Mouse (Mus musculus) forebrain, postnatal 0 days (tissue): Measurements from ENCODE around the gene Trub1. TPM values are rescaled to one million over a fixed set of nuclear protein-coding genes. Genes with fewer than 3 reads are reported as not detected.

ENCODE experiments used
- ATAC-seq: fragments of 200-750 bp; cut with Nextera tagmentation; 2 replicates; pipeline ENCODE4 v1.8.0; 2017; ENCODE audit warnings: mild to moderate bottlenecking, moderate library complexity
- DNase-seq: peaks from one replicate; pipeline ENCODE4 v3.0.0-alpha.2; 2015
- H3K27ac ChIP-seq: fragments of 300-500 bp; sonication (generic); 2 replicates; pipeline ENCODE4 v1.5.1; 2014; ENCODE audit warnings: low read depth, mild to moderate bottlenecking, antibody characterized with exemption, low read length, moderate library complexity, mixed read lengths
- H3K27me3 ChIP-seq: fragments of 300-500 bp; sonication (generic); 2 replicates; pipeline ENCODE4 v1.6.1; 2014; ENCODE audit warnings: mild to moderate bottlenecking, low read length, mixed read lengths; ENCODE audit not compliant: insufficient read depth
- H3K36me3 ChIP-seq: fragments of 300-500 bp; sonication (generic); 2 replicates; pipeline ENCODE4 v1.6.1; 2014; ENCODE audit warnings: mild to moderate bottlenecking, moderate library complexity; ENCODE audit not compliant: insufficient read depth
- H3K4me1 ChIP-seq: fragments of 300-500 bp; sonication (generic); 2 replicates; pipeline ENCODE4 v1.6.1; 2014; ENCODE audit warnings: antibody characterized with exemption; ENCODE audit not compliant: insufficient read depth
- H3K4me2 ChIP-seq: fragments of 300-500 bp; sonication (generic); 2 replicates; pipeline ENCODE4 v1.6.1; 2014; ENCODE audit warnings: low read depth, mild to moderate bottlenecking, moderate library complexity
- H3K4me3 ChIP-seq: fragments of 300-500 bp; sonication (generic); 2 replicates; pipeline ENCODE4 v1.5.1; 2014; ENCODE audit warnings: low read depth, low read length, mixed read lengths
- H3K9ac ChIP-seq: fragments of 300-500 bp; sonication (generic); 2 replicates; pipeline ENCODE4 v1.6.1; 2014; ENCODE audit warnings: mild to moderate bottlenecking
- H3K9me3 ChIP-seq: fragments of 300-500 bp; sonication (generic); 2 replicates; pipeline ENCODE4 v1.6.1; 2016; ENCODE audit warnings: low read length
- CTCF ChIP-seq: sonication (generic); IDR thresholded peaks from 2 replicates; pipeline ENCODE4 v1.5.1; 2016; ENCODE audit warnings: antibody characterized with exemption, control low read depth, low read depth
- WGBS: fragments of 180-500 bp; shearing (Covaris S2); extraction: QIAGEN DNeasy Blood & Tissue Kit; methylation state at CpG from one replicate; pipeline ENCODE4 v1.1.7; 2014; 5-methylcytosine and 5-hydroxymethylcytosine counted together
- polyA plus RNA-seq: library from polyadenylated mRNA; unstranded; fragments of >200 nt; fragmentation: Nextera tagmentation; extraction: Ambion mirVana; gene quantifications from 2 replicates; pipeline ENCODE4 v1.2.1, GENCODE M21; 2015
- total RNA-seq: library from RNA; depleted of rRNA; stranded (reverse); fragments of >200 nt; gene quantifications from 2 replicates; pipeline ENCODE4 v1.2.3, GENCODE M21; 2014; rRNA removed

Trub1 gene
- total RNA-seq (26.1 and 27.7 TPM in 2 replicates), polyA plus RNA-seq (17.2 and 21.5 TPM in 2 replicates)

- no peaks in the 10 kb centered on the region for H3K27me3 ChIP-seq
- ATAC-seq = peak; percentile 100
- H3K9me3 ChIP-seq = no peaks in the 10 kb centered on the region
- DNase-seq = peak; percentile 91
- peak within 1 kb of the TSS; percentile 77 for H3K9ac ChIP-seq
- no peaks in the 10 kb centered on the region for H3K36me3 ChIP-seq
- H3K4me2 ChIP-seq = peak within 1 kb of the TSS; percentile 70
- H3K4me3 ChIP-seq = peak within 1 kb of the TSS; percentile 81
- H3K27ac ChIP-seq = peak within 1 kb of the TSS; percentile 54
- 5% methylated on average over 26 of the region's 26 CpGs for WGBS
- no peak for TF ChIP-seq CTCF
- peaks cover 5% of the 10 kb centered on the region for H3K4me1 ChIP-seq
Observed at GRCm38 (mm10) chr19:57452492-57453217, at the start of gene Trub1. TSS of gene Trub1 (plus strand) at chr19:57452912.

- Histone ChIP-seq H3K27me3 (no peaks in the 10 kb centered on the region), H3K4me3 (no peak overlapping the region), H3K36me3 (no peaks in the 10 kb centered on the region), H3K4me2 (0 out of 2 replicates have a peak overlapping the region, but pooled peaks have one; percentile 0), H3K4me1 (no peaks in the 10 kb centered on the region), H3K9ac (no peak overlapping the region), H3K9me3 (no peaks in the 10 kb centered on the region), H3K27ac (no peak overlapping the region)
- 13% methylated on average over 24 of the region's 24 CpGs for WGBS
- DNase-seq (peak; percentile 63), ATAC-seq (peak; percentile 20; the same call in 1 of the 2 replicates)
- peak; percentile 76 for TF ChIP-seq CTCF
Observed at GRCm38 (mm10) chr19:57403700-57404501, 48.8 kb upstream of the Trub1 start.

GRCm38 (mm10) chr19:57404502-57404848 lies 48.2 kb upstream of the Trub1 start:
- ATAC-seq = 0 out of 2 replicates have a peak, but pooled peaks have one; percentile 29
- H3K27ac ChIP-seq = no peak overlapping the region
- H3K4me3 ChIP-seq = no peak overlapping the region
- no peaks in the 10 kb centered on the region for H3K36me3 ChIP-seq
- no peak overlapping the region for H3K9ac ChIP-seq
- WGBS = 13% methylated on average over 9 of the region's 9 CpGs
- no peaks in the 10 kb centered on the region for H3K27me3 ChIP-seq
- H3K4me2 ChIP-seq = 0 out of 2 replicates have a peak overlapping the region, but pooled peaks have one; percentile 0
- no peak for TF ChIP-seq CTCF
- no peaks in the 10 kb centered on the region for H3K4me1 ChIP-seq
- no peaks in the 10 kb centered on the region for H3K9me3 ChIP-seq
- DNase-seq = peak; percentile 23

GRCm38 (mm10) chr19:57407947-57408346 lies 44.8 kb upstream of the Trub1 start:
- TF ChIP-seq CTCF = no peak
- Histone ChIP-seq H3K4me2 (no peak overlapping the region), H3K4me1 (no peaks in the 10 kb centered on the region), H3K27me3 (no peaks in the 10 kb centered on the region), H3K9ac (no peak overlapping the region), H3K9me3 (no peaks in the 10 kb centered on the region), H3K27ac (no peak overlapping the region), H3K36me3 (no peaks in the 10 kb centered on the region), H3K4me3 (no peak overlapping the region)
- 97% methylated on average over 1 of the region's 1 CpGs for WGBS
- ATAC-seq (no peak), DNase-seq (no peak)

- 35% methylated on average over 29 of the region's 29 CpGs for WGBS
- no peaks in the 10 kb centered on the region for H3K36me3 ChIP-seq
- peak overlapping the region; percentile 11; the same call in 1 of the 2 replicates for H3K9ac ChIP-seq
- H3K27me3 ChIP-seq = no peaks in the 10 kb centered on the region
- peak; percentile 59 for DNase-seq
- TF ChIP-seq CTCF = no peak
- no peak overlapping the region for H3K4me3 ChIP-seq
- H3K9me3 ChIP-seq = no peaks in the 10 kb centered on the region
- peak; percentile 64 for ATAC-seq
- no peaks in the 10 kb centered on the region for H3K4me1 ChIP-seq
- H3K27ac ChIP-seq = 0 out of 2 replicates have a peak overlapping the region, but pooled peaks have one; percentile 17
- H3K4me2 ChIP-seq = peak overlapping the region; percentile 22
Observed at GRCm38 (mm10) chr19:57411375-57412196, 41.1 kb upstream of the Trub1 start.

- Histone ChIP-seq H3K9ac (no peak overlapping the region), H3K36me3 (no peaks in the 10 kb centered on the region), H3K9me3 (no peaks in the 10 kb centered on the region), H3K4me3 (no peak overlapping the region), H3K27ac (no peak overlapping the region), H3K4me1 (no peaks in the 10 kb centered on the region), H3K4me2 (no peak overlapping the region), H3K27me3 (no peaks in the 10 kb centered on the region)
- ATAC-seq = no peak
- WGBS = 88% methylated on average over 3 of the region's 3 CpGs
- TF ChIP-seq CTCF = no peak
- no peak for DNase-seq
Observed at GRCm38 (mm10) chr19:57413170-57413569, 39.5 kb upstream of the Trub1 start.
